Mouse (Mus musculus) right cerebral cortex, postnatal 4 days (tissue): ENCODE measurements around the gene Lsg1.

Source experiments
- DNase-seq: peaks from one replicate; pipeline ENCODE4 v3.0.0-alpha.2; 2022

The Lsg1 gene

GRCm38 (mm10) chr16:30587494-30588327, at the start of gene Lsg1:
Gene Lsg1, minus strand, starts transcription at chr16:30587592.
- DNase-seq: peak; percentile 78

GRCm38 (mm10) chr16:30633906-30634746, 46.7 kb upstream of the Lsg1 start:
- no peak for DNase-seq

DNA sequence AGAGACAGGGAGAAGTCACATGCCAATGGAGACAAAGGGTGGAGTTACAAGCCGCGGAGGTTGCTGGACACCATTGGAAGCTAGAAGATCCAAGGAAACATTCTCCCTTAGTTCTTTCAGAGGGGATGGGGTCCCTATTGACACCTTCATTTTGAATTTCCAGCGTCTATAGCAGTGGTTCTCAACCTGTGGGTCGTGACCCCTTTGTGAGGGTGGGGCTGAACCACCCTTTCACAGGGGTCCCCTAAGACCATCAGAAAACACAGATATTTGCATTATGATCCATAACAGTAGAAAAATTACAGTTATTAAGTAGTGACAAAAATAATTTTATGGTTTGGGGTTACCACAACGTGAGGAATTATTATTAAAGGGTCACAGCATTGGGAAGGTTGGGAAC, 42.1 kb upstream of the Lsg1 start:
- no peak for DNase-seq

DNA sequence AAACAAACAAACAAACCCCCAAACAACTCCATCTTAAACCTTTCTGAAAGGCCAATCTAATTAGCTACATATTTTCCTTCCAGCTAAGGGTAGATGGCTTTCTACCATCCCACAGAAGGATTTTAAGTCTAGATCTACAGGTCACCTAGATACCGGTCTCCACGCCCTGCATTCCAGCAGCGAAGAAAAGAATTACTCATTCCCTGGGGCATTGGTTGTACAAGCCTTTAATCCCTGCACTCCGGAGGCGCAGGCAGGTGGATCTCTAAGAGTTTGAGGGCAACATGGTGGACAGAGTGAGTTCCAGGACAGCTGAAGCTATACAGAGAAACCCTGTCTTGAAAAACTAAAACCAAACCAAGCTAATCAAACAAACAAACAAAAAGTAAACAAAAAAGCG, 41.0 kb upstream of the Lsg1 start:
- no peak for DNase-seq

GRCm38 (mm10) chr16:30627586-30628337, 40.4 kb upstream of the Lsg1 start:
- no peak for DNase-seq

DNA sequence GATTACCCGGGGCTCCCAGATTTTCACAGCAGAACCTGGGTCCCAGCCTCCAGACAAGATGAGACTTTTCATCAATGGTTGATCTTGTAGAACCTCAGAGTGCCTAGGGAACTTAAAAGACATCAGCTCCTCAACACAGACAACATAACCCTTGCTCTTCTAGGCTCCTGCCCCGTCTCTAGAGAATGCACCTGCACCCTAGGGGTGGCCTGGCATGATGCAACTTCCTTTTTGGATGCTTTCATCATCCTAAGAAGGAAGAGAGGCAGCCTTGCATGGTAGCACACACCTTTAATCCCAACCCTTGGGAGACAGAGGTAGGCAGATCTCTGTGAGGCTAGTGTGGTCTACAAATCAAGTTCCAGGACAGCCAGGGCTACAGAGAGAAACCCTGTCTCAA, 37.2 kb upstream of the Lsg1 start:
- no peak for DNase-seq

GRCm38 (mm10) chr16:30623645-30624044, 36.3 kb upstream of the Lsg1 start:
- DNase-seq: no peak

GRCm38 (mm10) chr16:30616281-30616680, 28.9 kb upstream of the Lsg1 start:
- DNase-seq: no peak

DNA sequence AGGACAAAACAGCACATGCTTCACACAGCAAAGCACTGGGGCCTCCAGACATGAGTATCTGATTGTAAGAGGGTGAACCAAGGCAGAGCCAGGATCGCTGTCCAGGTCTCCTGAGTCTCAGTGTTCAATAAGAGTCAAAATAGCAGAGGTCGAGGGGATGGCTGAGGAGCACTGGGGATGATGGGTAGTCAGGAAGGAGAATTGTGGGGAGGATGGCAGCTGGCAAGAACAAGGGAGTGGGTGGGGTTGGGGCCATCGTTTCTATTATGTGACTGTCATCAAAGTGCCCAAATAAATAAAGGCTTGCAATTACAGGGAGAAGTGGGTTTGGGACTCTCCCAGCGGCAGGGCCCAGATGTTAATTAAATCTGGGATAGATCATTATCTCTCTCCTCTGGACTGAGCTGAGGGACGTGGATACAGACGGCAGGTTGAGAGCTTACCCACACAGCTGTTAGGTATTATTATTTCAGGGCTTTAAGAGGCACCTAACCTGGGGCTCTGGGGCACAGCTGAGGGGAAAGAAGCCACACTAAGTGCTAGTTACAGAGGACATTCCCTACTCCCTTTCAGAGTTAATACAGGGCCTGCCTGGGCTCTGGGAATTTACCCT, 27.4 kb upstream of the Lsg1 start:
- DNase-seq: no peak

DNA sequence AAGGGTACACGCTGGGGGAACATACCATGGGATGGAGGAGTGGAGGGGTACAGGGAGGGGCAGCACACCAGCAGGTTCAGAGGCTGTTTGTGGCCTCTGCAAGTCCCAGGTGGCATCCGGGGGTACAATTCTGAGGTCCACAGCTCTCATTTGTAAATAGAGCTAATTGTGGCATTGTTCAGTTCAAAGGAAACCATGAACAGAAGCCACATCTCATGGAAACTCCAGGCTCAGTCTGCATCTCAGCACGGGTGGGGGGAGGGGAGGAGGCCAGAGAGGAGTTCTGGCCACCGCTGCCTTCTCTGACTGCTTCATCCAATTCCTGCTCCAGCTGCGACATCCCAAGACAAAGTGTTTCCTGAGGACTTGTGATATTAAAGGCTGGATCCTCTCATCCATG, 26.7 kb upstream of the Lsg1 start:
- DNase-seq: no peak

- DNase-seq: no peak
Measured at GRCm38 (mm10) chr16:30613122-30613521, 25.7 kb upstream of the Lsg1 start.

GRCm38 (mm10) chr16:30611331-30611730, 23.9 kb upstream of the Lsg1 start:
- DNase-seq: no peak

DNA sequence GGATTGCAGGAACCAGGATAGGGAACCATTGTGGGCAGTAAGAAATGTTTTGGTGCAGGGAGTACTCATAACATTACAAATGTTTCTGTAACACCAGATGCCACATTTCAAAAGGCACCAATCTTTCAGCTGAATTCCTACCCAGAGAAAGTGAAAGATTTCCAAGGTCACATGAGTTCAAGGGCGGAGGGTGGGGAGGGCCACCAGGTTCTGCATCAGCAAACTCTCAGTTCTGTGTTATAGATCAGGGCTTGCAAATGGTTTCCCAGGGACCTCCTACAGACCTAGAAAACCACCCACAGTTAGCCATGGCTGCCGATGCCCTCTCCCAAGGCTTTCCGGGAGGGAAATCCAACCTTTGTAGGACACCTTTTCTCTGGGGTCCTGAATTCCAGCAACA, 20.5 kb upstream of the Lsg1 start:
- no peak for DNase-seq

DNA sequence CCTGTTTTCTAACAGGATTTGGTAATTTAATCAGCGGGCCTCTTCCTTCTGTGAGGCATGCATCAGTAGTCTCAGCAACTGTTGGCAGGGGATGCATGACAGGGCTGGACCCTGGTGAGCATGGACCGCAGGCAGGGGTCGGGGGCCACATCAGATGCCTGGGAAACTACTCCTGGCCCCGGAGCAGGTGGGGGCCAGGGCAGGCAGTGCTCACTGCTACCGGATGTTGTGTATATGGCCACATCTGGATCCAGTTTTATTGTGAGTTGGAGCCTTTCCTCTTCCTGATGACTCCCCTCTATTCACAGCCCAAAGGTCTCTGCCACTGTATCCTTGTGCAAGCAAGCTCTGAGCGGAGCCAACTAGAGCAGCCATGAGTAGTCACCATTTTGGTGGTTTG, 18.1 kb upstream of the Lsg1 start:
- DNase-seq: no peak

DNA sequence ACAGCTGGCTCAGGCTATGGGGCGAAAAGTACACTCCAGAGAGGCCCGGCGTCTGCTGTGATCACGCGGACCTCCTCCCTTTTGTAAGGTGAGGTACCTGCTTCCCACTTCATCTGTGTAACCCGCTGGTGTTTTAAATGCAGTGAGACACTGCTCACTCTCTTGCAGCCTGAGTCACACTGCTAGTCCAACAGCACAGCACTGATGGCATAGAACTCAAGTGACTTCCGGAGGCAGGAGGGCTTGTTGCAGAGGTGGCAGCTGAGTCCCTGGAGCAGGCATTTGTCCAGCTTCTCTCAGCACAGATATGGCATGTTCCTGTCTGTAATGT, 17.4 kb upstream of the Lsg1 start:
- no peak for DNase-seq

- DNase-seq: no peak
Measured at GRCm38 (mm10) chr16:30604061-30604806, 16.8 kb upstream of the Lsg1 start.

- no peak for DNase-seq
Measured at GRCm38 (mm10) chr16:30603531-30603842, 16.1 kb upstream of the Lsg1 start.

GRCm38 (mm10) chr16:30602684-30603530, 15.5 kb upstream of the Lsg1 start:
- DNase-seq: no peak

GRCm38 (mm10) chr16:30601946-30602345, 14.6 kb upstream of the Lsg1 start:
- DNase-seq: no peak

DNA sequence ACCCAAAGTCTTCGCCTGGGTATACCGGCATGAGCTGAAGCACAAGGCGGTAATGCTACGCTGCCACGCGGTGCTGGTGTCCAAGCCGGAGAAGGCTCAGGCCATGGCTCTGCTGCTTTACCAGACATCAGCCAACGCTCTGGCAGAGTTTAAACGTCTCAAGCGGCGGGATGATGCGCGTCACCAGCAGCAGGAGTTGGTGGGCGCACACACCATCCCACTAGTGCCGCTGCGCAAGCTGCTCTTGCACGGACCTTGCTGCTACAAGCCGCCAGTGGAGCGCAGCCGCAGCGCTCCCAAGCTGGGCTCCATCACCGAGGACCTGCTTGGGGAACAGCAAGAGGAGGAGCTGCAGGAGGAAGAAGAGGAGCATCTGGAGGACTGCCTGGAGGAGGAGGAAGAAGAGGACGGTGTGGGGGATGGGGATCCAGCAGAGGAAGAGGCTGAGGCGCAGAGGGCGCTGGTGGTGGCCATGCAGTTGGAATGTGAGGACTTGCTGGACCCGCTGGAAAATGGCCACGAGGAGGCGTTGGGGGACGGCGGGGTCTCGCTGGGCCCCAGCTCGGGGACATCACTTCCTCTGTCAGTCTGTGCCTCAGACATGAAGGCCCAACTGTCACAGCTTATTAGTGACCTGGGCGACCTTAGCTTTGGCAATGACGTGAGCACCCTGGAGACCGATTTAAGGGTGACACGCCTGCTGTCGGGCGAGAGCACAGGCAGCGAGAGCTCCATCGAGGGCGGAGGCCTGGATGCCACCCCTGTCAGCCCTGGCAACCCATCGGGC, 13.8 kb upstream of the Lsg1 start:
- DNase-seq: peak; percentile 57
